Mouse (Mus musculus) heart, adult 2 months (tissue): ENCODE results near the gene Phc3.

Experiments
- CTCF ChIP-seq: fragments of 200-600 bp; IDR thresholded peaks from 2 replicates; pipeline ENCODE4 v1.8.1; 2022; ENCODE audit warnings: antibody characterized with exemption, mild to moderate bottlenecking, moderate library complexity
- EP300 ChIP-seq: fragments of 200-500 bp; IDR thresholded peaks from 2 replicates; pipeline ENCODE4 v1.6.1; 2011; ENCODE audit warnings: low read depth, low read length, control low read depth; ENCODE audit not compliant: insufficient read depth
- POLR2A ChIP-seq: fragments of 200-500 bp; IDR thresholded peaks from 2 replicates; pipeline ENCODE4 v1.6.1; 2011; ENCODE audit warnings: mild to moderate bottlenecking, low read depth, low read length, control low read depth; ENCODE audit not compliant: insufficient read depth

DNA sequence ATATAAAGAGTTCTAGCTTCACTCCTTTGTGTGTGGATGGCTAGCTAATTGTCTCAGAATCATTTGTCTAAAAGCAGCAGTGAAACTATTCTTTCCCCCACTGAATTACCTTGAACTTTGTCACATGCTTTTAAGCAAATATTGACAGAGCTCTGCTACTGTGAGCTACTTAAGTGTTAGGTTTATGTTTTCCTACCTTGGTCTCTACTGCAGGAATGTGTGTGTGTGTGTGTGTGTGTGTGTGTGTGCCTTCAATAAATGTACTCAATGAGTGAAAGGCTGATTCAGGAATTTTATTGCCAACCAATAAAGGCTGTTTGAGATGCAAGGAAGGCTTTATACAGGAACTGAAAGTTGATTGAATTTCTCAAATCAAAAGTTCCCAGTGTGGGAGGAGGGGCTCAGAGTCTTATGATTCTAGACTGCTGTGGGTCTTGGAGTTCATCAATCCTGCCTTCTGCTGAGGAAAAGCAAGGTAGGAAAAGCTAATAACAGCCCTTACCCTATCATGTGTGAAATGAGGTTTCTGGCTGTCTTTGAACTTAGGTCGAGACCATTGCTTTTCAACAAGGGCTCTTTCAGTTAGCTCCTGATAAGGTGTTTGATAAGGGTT, 7.9 kb upstream of the Phc3 start:
- TF ChIP-seq CTCF (no peak), POLR2A (no peak), EP300 (no peak)
